Mouse (Mus musculus) cerebellum, adult 2 months (tissue): ENCODE measurements around the gene Timm29.

Experiments used
- CTCF ChIP-seq: fragments of 200-500 bp; IDR thresholded peaks from 2 replicates; pipeline ENCODE4 v1.5.1; 2011; ENCODE audit warnings: low read depth, mild to moderate bottlenecking, control low read depth, low read length, moderate library complexity, borderline replicate concordance; ENCODE audit not compliant: insufficient read depth
- POLR2A ChIP-seq: fragments of 200-500 bp; IDR thresholded peaks from 2 replicates; pipeline ENCODE4 v1.6.1; 2011; ENCODE audit warnings: low read length, control low read depth, borderline replicate concordance; ENCODE audit not compliant: insufficient read depth

GRCm38 (mm10) chr9:21622676-21623075 lies 30.2 kb downstream of the Timm29 start:
- no peak for TF ChIP-seq CTCF
- no peak for TF ChIP-seq POLR2A
